Mouse (Mus musculus): ENCODE data around the gene Adgrg3. TPM values are rescaled to one million over a fixed set of nuclear protein-coding genes. Genes with fewer than 3 reads are reported as not detected.

Adgrg3 gene
- polyA plus RNA-seq, 1 experiment = 0.27 TPM

- Histone ChIP-seq H3K27me3 (ENCODE audit: control insufficient read depth, insufficient read depth, low read length, poor library complexity, severe bottlenecking) (no peaks in the 10 kb centered on the region), H3K9ac (ENCODE audit: low read depth, poor library complexity, severe bottlenecking) (no peak overlapping the region), H3K36me3 (ENCODE audit: control insufficient read depth, insufficient read depth, low read length, poor library complexity, severe bottlenecking) (no peaks in the 10 kb centered on the region), H3K27ac (ENCODE audit: insufficient read depth, low read length) (no peak overlapping the region), H3K4me1 (ENCODE audit: control insufficient read depth, insufficient read depth, low read length) (peaks cover 2% of the 10 kb centered on the region), H3K4me3 (ENCODE audit: low read depth, low read length) (no peak overlapping the region), H3K9me3 (replicated peaks; ENCODE audit: control insufficient read depth, insufficient read depth, low read length, poor library complexity, severe bottlenecking) (no peaks in the 10 kb centered on the region)
- TF ChIP-seq POLR2A (IDR thresholded peaks at IDR 0.05; ENCODE audit: insufficient read depth, low read length) (no peak), CTCF (IDR thresholded peaks at IDR 0.05; ENCODE audit: low read depth, low read length) (no peak), EP300 (IDR thresholded peaks at IDR 0.05; ENCODE audit: insufficient read depth, low read depth, low read length) (no peak)
Measured at GRCm38 (mm10) chr8:94991454-94991994, 26.0 kb upstream of the Adgrg3 start.

GRCm38 (mm10) chr8:94992010-94992409 is 25.5 kb upstream of the Adgrg3 start:
- no peaks in the 10 kb centered on the region for H3K36me3 ChIP-seq (ENCODE audit: control insufficient read depth, insufficient read depth, low read length, poor library complexity, severe bottlenecking)
- H3K9ac ChIP-seq (ENCODE audit: low read depth, poor library complexity, severe bottlenecking) = no peak overlapping the region
- H3K27ac ChIP-seq (ENCODE audit: insufficient read depth, low read length) = no peak overlapping the region
- no peaks in the 10 kb centered on the region for H3K27me3 ChIP-seq (ENCODE audit: control insufficient read depth, insufficient read depth, low read length, poor library complexity, severe bottlenecking)
- no peak overlapping the region for H3K4me3 ChIP-seq (ENCODE audit: low read depth, low read length)
- no peaks in the 10 kb centered on the region for H3K9me3 ChIP-seq (replicated peaks; ENCODE audit: control insufficient read depth, insufficient read depth, low read length, poor library complexity, severe bottlenecking)
- peaks cover 2% of the 10 kb centered on the region for H3K4me1 ChIP-seq (ENCODE audit: control insufficient read depth, insufficient read depth, low read length)
- no peak for TF ChIP-seq EP300 (IDR thresholded peaks at IDR 0.05; ENCODE audit: insufficient read depth, low read depth, low read length)
- TF ChIP-seq CTCF (IDR thresholded peaks at IDR 0.05; ENCODE audit: low read depth, low read length) = no peak
- TF ChIP-seq POLR2A (IDR thresholded peaks at IDR 0.05; ENCODE audit: insufficient read depth, low read length) = no peak

- no peak overlapping the region for H3K4me3 ChIP-seq (ENCODE audit: low read depth, low read length)
- no peaks in the 10 kb centered on the region for H3K27me3 ChIP-seq (ENCODE audit: control insufficient read depth, insufficient read depth, low read length, poor library complexity, severe bottlenecking)
- H3K9me3 ChIP-seq (replicated peaks; ENCODE audit: control insufficient read depth, insufficient read depth, low read length, poor library complexity, severe bottlenecking) = no peaks in the 10 kb centered on the region
- peaks cover 2% of the 10 kb centered on the region for H3K4me1 ChIP-seq (ENCODE audit: control insufficient read depth, insufficient read depth, low read length)
- no peak for TF ChIP-seq POLR2A (IDR thresholded peaks at IDR 0.05; ENCODE audit: insufficient read depth, low read length)
- H3K9ac ChIP-seq (ENCODE audit: low read depth, poor library complexity, severe bottlenecking) = no peak overlapping the region
- H3K27ac ChIP-seq (ENCODE audit: insufficient read depth, low read length) = no peak overlapping the region
- no peaks in the 10 kb centered on the region for H3K36me3 ChIP-seq (ENCODE audit: control insufficient read depth, insufficient read depth, low read length, poor library complexity, severe bottlenecking)
Measured at GRCm38 (mm10) chr8:94992534-94992933, 25.0 kb upstream of the Adgrg3 start.

DNA sequence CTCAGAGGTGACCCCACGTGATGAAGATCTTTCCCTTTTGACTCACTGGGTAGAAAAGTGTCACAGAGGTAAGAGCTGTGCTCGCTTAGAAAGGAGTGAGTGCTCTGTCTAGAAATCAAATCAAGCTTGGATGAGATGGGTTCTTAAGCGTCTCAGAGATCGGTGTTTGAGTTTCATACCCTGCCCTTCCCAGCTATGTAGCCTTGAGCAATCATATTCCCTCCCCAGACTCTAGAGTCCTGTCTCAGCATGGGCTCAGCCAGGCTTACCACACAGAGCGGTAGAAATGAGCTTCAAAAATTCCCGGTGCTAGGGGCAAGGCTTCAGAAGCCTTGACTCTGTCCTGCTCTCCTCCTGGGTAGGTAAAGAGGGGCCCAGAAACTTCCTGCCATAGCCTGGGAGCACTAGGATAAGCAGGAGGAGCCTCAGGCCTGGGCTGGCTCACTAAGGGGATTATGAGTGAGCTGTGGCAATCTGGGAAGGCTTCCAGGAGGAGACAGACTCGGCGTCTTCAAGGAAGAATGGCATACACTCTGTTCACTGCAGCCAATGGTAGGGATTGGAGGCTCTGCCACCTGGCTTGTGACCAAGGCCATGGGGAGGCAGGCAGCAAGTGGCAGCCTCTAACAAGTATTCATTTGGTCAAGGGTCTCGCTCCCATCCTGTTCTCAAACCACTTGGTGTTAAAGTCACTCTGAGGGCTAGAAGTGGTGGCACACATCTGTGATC is 24.3 kb upstream of the Adgrg3 start:
- Histone ChIP-seq H3K27ac (ENCODE audit: insufficient read depth, low read length) (no peak overlapping the region), H3K4me1 (ENCODE audit: control insufficient read depth, insufficient read depth, low read length) (peaks cover 2% of the 10 kb centered on the region), H3K27me3 (ENCODE audit: control insufficient read depth, insufficient read depth, low read length, poor library complexity, severe bottlenecking) (no peaks in the 10 kb centered on the region), H3K36me3 (ENCODE audit: control insufficient read depth, insufficient read depth, low read length, poor library complexity, severe bottlenecking) (no peaks in the 10 kb centered on the region), H3K9ac (ENCODE audit: low read depth, poor library complexity, severe bottlenecking) (no peak overlapping the region), H3K4me3 (ENCODE audit: low read depth, low read length) (no peak overlapping the region), H3K9me3 (replicated peaks; ENCODE audit: control insufficient read depth, insufficient read depth, low read length, poor library complexity, severe bottlenecking) (no peaks in the 10 kb centered on the region)
- TF ChIP-seq POLR2A (IDR thresholded peaks at IDR 0.05; ENCODE audit: insufficient read depth, low read length) (no peak), EP300 (IDR thresholded peaks at IDR 0.05; ENCODE audit: insufficient read depth, low read depth, low read length) (no peak), CTCF (IDR thresholded peaks at IDR 0.05; ENCODE audit: low read depth, low read length) (no peak)

DNA sequence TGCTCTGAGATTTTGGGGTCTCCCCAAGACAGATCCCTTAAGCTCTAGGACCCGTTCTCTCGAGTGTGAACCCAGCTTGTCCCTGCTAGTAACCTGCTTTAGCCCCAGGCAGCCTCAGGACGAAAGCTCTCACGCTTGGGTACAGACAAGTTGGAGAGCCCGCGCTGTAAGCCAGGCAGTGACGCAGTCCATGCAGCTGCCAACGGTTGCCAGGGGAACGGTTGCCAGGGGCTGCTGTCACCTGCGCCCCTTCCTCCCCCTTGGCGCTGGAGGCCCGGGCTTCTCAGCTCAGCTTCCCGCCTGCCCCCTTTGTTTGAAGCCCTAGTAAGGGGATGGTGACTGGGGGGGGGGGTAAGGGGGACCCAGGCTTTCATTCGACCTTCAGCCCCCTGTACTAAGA is 23.5 kb upstream of the Adgrg3 start:
- Histone ChIP-seq H3K9me3 (replicated peaks; ENCODE audit: control insufficient read depth, insufficient read depth, low read length, poor library complexity, severe bottlenecking) (no peaks in the 10 kb centered on the region), H3K27me3 (ENCODE audit: control insufficient read depth, insufficient read depth, low read length, poor library complexity, severe bottlenecking) (no peaks in the 10 kb centered on the region), H3K4me1 (ENCODE audit: control insufficient read depth, insufficient read depth, low read length) (peaks cover 2% of the 10 kb centered on the region), H3K36me3 (ENCODE audit: control insufficient read depth, insufficient read depth, low read length, poor library complexity, severe bottlenecking) (no peaks in the 10 kb centered on the region), H3K9ac (ENCODE audit: low read depth, poor library complexity, severe bottlenecking) (no peak overlapping the region), H3K27ac (ENCODE audit: insufficient read depth, low read length) (no peak overlapping the region), H3K4me3 (ENCODE audit: low read depth, low read length) (no peak overlapping the region)
- no peak for TF ChIP-seq EP300 (IDR thresholded peaks at IDR 0.05; ENCODE audit: insufficient read depth, low read depth, low read length)
- TF ChIP-seq POLR2A (IDR thresholded peaks at IDR 0.05; ENCODE audit: insufficient read depth, low read length) = no peak
- no peak for TF ChIP-seq CTCF (IDR thresholded peaks at IDR 0.05; ENCODE audit: low read depth, low read length)

DNA sequence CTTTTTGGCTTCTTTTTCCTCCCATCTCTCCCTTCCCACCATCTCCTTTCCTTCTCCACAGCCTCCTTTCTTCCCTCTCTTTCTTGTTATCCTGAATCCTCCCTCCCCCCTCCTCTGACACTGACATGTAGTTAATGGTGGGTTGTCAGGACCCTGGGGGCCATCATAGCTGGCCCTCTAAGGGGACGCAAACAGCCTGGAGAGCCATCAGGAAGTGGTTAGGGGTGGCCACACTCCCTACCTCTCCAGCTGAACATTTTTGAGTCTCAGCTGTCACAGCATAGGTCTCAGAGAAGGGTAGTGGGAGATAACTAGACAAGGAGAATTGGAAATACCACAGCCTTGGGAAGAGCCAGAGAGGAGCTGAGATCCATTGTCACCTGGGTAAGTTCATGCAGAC is 23.0 kb upstream of the Adgrg3 start:
- no peaks in the 10 kb centered on the region for H3K9me3 ChIP-seq (replicated peaks; ENCODE audit: control insufficient read depth, insufficient read depth, low read length, poor library complexity, severe bottlenecking)
- H3K4me3 ChIP-seq (ENCODE audit: low read depth, low read length) = no peak overlapping the region
- H3K27ac ChIP-seq (ENCODE audit: insufficient read depth, low read length) = no peak overlapping the region
- TF ChIP-seq POLR2A (IDR thresholded peaks at IDR 0.05; ENCODE audit: insufficient read depth, low read length) (no peak), EP300 (IDR thresholded peaks at IDR 0.05; ENCODE audit: insufficient read depth, low read depth, low read length) (no peak), CTCF (IDR thresholded peaks at IDR 0.05; ENCODE audit: low read depth, low read length) (no peak)
- no peak overlapping the region for H3K9ac ChIP-seq (ENCODE audit: low read depth, poor library complexity, severe bottlenecking)
- H3K36me3 ChIP-seq (ENCODE audit: control insufficient read depth, insufficient read depth, low read length, poor library complexity, severe bottlenecking) = no peaks in the 10 kb centered on the region
- peaks cover 2% of the 10 kb centered on the region for H3K4me1 ChIP-seq (ENCODE audit: control insufficient read depth, insufficient read depth, low read length)
- H3K27me3 ChIP-seq (ENCODE audit: control insufficient read depth, insufficient read depth, low read length, poor library complexity, severe bottlenecking) = no peaks in the 10 kb centered on the region
